Mouse (Mus musculus): ENCODE data around the gene Cstf2t. TPM values are rescaled to one million over a fixed set of nuclear protein-coding genes. Genes with fewer than 3 reads are reported as not detected.

The Cstf2t gene
- 39.4 and 43.5 TPM in 2 replicates for polyA plus RNA-seq (2015; fragmentation: Nextera tagmentation; extraction: Ambion mirVana)

- WGBS: 3% methylated on average over 56 of the region's 56 CpGs
Observed at GRCm38 (mm10) chr19:31082662-31083429, at the start of gene Cstf2t. TSS of gene Cstf2t (plus strand) at chr19:31082837.

DNA sequence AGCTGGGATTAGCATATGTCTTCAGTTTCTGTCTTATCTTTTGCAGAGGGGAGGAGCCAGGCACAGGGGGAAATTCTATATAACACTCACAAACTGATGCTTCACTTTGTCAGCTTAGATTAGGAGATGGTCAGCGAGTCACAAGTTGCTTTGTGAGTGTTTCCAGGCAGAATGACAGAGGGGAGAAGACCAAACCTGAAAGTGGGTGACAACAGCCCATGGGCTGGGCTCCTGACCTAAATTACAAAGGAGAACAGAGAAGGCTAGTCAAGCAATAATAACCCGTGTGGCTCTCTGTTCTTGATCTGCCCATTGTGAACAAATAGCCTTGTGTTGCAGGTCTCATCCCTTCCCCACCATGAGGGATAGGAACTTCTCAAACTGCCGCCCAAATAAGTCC is 43.7 kb upstream of the Cstf2t start:
- Histone ChIP-seq H3K4me2 (no peak overlapping the region), H3K27ac (no peak overlapping the region), H3K9me3 (no peaks in the 10 kb centered on the region), H3K27me3 (replicated peaks) (no peaks in the 10 kb centered on the region), H3K4me3 (replicated peaks) (no peak overlapping the region), H3K9ac (no peak overlapping the region), H3K4me1 (no peaks in the 10 kb centered on the region), H3K36me3 (no peaks in the 10 kb centered on the region)
- no peak for ATAC-seq (ENCODE audit: insufficient read depth, low FRiP score, low read depth)
- WGBS: 75% methylated on average over 3 of the region's 3 CpGs

More at GRCm38 (mm10) chr19:31082662-31083429, at the start of gene Cstf2t:
- Histone ChIP-seq H3K27me3 (replicated peaks) (no peaks in the 10 kb centered on the region), H3K27ac (peak within 1 kb of the TSS; percentile 75), H3K4me3 (replicated peaks) (peak within 1 kb of the TSS; percentile 67), H3K9ac (peak within 1 kb of the TSS; percentile 65), H3K4me2 (peak within 1 kb of the TSS; percentile 83), H3K4me1 (peaks cover 12% of the 10 kb centered on the region; the same call in 1 of the 2 replicates), H3K9me3 (no peaks in the 10 kb centered on the region), H3K36me3 (peaks cover 16% of the 10 kb centered on the region)
- peak; percentile 100 for ATAC-seq (ENCODE audit: insufficient read depth, low FRiP score, low read depth)

- no peak overlapping the region for H3K9ac ChIP-seq
- no peaks in the 10 kb centered on the region for H3K36me3 ChIP-seq
- H3K4me3 ChIP-seq (replicated peaks): no peak overlapping the region
- H3K4me1 ChIP-seq: no peaks in the 10 kb centered on the region
- no peaks in the 10 kb centered on the region for H3K27me3 ChIP-seq (replicated peaks)
- 78% methylated on average over 2 of the region's 2 CpGs for WGBS
- H3K27ac ChIP-seq: no peak overlapping the region
- no peak for ATAC-seq (ENCODE audit: insufficient read depth, low FRiP score, low read depth)
- no peaks in the 10 kb centered on the region for H3K9me3 ChIP-seq
- H3K4me2 ChIP-seq: no peak overlapping the region
Observed at GRCm38 (mm10) chr19:31040948-31041847, 41.4 kb upstream of the Cstf2t start.

DNA sequence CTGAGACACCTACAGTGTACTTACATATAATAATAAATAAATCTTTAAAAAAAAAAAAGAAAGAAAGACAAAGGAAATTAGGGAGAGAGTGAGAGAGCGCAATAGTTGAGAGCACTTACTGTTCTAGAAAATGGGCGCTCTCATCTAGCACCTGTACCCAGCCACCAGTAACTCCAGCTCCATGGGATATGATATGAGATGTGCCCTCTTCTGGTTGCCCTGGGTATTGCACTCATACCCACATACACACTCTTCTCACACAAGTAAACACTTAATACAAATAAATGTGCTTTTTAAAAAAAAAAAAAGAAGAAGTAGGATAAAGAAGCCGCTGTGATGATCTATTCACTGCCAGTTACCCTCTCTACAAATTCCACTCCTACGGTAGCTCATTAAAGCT is 36.0 kb upstream of the Cstf2t start:
- H3K9ac ChIP-seq: no peak overlapping the region
- H3K9me3 ChIP-seq: no peaks in the 10 kb centered on the region
- no peaks in the 10 kb centered on the region for H3K36me3 ChIP-seq
- WGBS: 92% methylated on average over 4 of the region's 4 CpGs
- no peak overlapping the region for H3K27ac ChIP-seq
- H3K4me3 ChIP-seq (replicated peaks): no peak overlapping the region
- no peaks in the 10 kb centered on the region for H3K27me3 ChIP-seq (replicated peaks)
- no peaks in the 10 kb centered on the region for H3K4me1 ChIP-seq
- H3K4me2 ChIP-seq: no peak overlapping the region
- no peak for ATAC-seq (ENCODE audit: insufficient read depth, low FRiP score, low read depth)

DNA sequence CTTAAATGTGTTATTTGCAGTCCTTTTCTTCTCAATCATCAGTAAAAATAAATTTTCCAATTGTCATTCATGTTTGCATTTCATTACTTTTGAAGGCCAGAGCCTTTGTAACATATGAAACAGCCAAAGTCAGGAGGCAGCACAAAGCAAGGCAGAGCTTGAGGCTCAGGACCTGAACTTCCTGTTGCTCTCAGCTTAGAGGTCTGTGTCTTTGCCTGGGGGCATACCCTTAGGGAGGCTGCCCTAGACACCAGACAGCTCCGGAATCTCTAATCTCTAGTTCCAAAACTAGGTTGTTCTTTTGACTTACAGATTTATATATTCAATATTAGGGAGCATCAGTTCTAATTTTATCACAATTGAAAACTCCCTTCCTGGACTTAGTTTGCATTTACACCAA is 17.9 kb upstream of the Cstf2t start:
- no peak for ATAC-seq (ENCODE audit: insufficient read depth, low FRiP score, low read depth)
- Histone ChIP-seq H3K4me2 (no peak overlapping the region), H3K36me3 (no peaks in the 10 kb centered on the region), H3K27me3 (replicated peaks) (no peaks in the 10 kb centered on the region), H3K9ac (no peak overlapping the region), H3K4me3 (replicated peaks) (no peak overlapping the region), H3K27ac (no peak overlapping the region), H3K9me3 (no peaks in the 10 kb centered on the region), H3K4me1 (no peaks in the 10 kb centered on the region)
- WGBS: 76% methylated on average over 1 of the region's 1 CpGs

DNA sequence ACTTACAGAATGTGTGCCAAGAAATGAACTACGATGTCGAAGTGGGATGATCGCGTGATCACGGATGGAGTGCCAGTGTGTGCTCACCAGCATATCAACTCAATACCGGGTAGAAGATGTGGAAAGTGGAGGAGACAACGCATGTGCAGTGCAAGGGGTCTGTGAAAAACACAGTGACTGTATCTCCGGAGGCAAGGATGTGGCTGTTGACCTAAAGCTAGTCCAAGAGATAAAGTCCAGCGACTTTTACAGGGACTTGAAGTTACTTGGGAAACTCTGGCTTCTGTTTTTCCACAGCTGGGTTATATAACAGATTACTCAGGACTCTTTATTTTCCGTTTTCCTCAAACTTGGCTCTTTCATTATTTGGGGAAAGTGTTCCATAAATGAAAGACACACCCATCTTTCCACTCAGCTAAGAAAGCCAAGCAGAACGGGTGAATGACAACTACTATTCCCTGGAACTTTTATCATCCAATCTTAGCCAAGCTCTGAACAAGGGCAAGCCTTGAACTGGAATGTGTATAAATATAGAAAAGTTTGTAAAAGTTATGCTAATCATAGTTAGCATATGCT is 17.3 kb upstream of the Cstf2t start:
- H3K27me3 ChIP-seq (replicated peaks): no peaks in the 10 kb centered on the region
- 61% methylated on average over 11 of the region's 11 CpGs for WGBS
- no peak overlapping the region for H3K9ac ChIP-seq
- H3K27ac ChIP-seq: no peak overlapping the region
- no peaks in the 10 kb centered on the region for H3K36me3 ChIP-seq
- H3K9me3 ChIP-seq: no peaks in the 10 kb centered on the region
- no peak overlapping the region for H3K4me2 ChIP-seq
- no peak for ATAC-seq (ENCODE audit: insufficient read depth, low FRiP score, low read depth)
- H3K4me1 ChIP-seq: no peaks in the 10 kb centered on the region
- no peak overlapping the region for H3K4me3 ChIP-seq (replicated peaks)

- ATAC-seq (ENCODE audit: insufficient read depth, low FRiP score, low read depth): no peak; the same call in 1 of the 2 replicates
- Histone ChIP-seq H3K4me3 (replicated peaks) (peak overlapping the region; percentile 13; the same call in 1 of the 2 replicates), H3K9me3 (no peaks in the 10 kb centered on the region), H3K4me1 (no peaks in the 10 kb centered on the region), H3K27ac (peak overlapping the region; percentile 45; the same call in 1 of the 2 replicates), H3K9ac (no peak overlapping the region), H3K36me3 (no peaks in the 10 kb centered on the region), H3K27me3 (replicated peaks) (no peaks in the 10 kb centered on the region), H3K4me2 (peak overlapping the region; percentile 33)
- WGBS: 51% methylated on average over 24 of the region's 24 CpGs
Observed at GRCm38 (mm10) chr19:31073959-31074716, 8.5 kb upstream of the Cstf2t start.

DNA sequence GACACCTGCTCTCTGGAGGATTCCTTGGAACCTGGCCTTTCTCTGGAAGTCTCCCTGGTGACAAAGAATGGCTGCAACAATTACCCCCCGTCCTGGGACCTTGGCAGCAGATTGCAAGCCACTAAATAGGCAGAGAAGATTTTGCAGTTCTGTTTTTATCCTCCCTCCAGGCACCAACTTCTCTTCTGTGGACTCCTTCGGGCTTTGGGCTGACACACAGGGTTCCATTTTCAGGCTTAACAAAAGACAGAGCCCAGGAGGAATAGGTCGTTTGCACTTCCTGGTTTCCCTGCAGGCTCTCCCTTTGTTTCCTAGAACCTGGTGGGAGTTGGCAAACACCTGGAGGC is 7.9 kb upstream of the Cstf2t start:
- no peaks in the 10 kb centered on the region for H3K27me3 ChIP-seq (replicated peaks)
- peak overlapping the region; percentile 13; the same call in 1 of the 2 replicates for H3K4me3 ChIP-seq (replicated peaks)
- no peak for ATAC-seq (ENCODE audit: insufficient read depth, low FRiP score, low read depth)
- whole genome bisulfite sequencing: 22% methylated on average over 3 of the region's 3 CpGs
- no peaks in the 10 kb centered on the region for H3K4me1 ChIP-seq
- H3K9ac ChIP-seq: no peak overlapping the region
- H3K36me3 ChIP-seq: no peaks in the 10 kb centered on the region
- no peaks in the 10 kb centered on the region for H3K9me3 ChIP-seq
- peak overlapping the region; percentile 45; the same call in 1 of the 2 replicates for H3K27ac ChIP-seq
- H3K4me2 ChIP-seq: peak overlapping the region; percentile 33

DNA sequence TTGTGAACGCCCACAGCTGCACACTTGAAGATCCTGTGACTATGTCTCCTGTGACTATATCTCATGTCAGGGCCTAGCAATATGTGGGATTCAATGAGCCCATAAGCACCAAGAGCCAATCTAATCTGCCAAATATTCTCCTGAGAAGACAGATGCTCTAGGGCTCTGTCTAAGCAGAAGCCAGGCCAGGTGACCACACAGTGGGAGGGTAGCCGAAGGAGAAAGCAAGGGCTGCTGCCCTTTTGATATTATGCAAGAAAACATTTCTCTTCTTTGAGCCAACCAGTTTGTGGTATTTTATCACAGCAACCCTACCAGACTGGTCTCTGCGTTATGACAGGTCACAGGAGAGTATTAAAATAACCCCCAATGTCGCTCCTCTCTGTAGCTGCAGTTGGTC is 6.5 kb upstream of the Cstf2t start:
- Histone ChIP-seq H3K27ac (no peak overlapping the region), H3K36me3 (no peaks in the 10 kb centered on the region), H3K4me3 (replicated peaks) (no peak overlapping the region), H3K9ac (no peak overlapping the region), H3K4me2 (no peak overlapping the region), H3K9me3 (no peaks in the 10 kb centered on the region), H3K4me1 (no peaks in the 10 kb centered on the region), H3K27me3 (replicated peaks) (no peaks in the 10 kb centered on the region)
- 85% methylated on average over 4 of the region's 4 CpGs for WGBS
- ATAC-seq (ENCODE audit: insufficient read depth, low FRiP score, low read depth): no peak

DNA sequence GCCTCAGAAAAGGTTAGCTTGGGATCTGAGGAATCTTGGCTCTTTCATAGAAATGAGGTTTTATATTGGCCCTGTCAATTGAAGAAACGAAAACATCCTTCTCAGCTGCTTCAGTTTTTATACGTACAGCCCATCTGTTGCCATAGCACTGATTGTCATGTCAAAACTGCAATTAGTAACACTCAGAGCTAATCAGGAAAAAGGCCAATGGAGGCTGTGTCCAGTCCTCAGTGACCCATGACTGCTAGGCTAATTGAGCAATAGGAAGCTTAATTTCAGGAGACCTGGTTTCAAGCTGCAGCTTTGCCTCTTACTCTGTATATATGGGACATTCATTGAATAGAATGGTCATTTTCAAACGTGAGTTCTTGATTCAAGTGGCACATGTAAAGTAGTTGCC is 4.4 kb upstream of the Cstf2t start:
- no peaks in the 10 kb centered on the region for H3K36me3 ChIP-seq
- no peaks in the 10 kb centered on the region for H3K27me3 ChIP-seq (replicated peaks)
- 74% methylated on average over 3 of the region's 3 CpGs for WGBS
- no peak overlapping the region for H3K4me2 ChIP-seq
- ATAC-seq (ENCODE audit: insufficient read depth, low FRiP score, low read depth): no peak
- no peaks in the 10 kb centered on the region for H3K9me3 ChIP-seq
- H3K4me1 ChIP-seq: no peaks in the 10 kb centered on the region
- no peak overlapping the region for H3K4me3 ChIP-seq (replicated peaks)
- H3K27ac ChIP-seq: no peak overlapping the region
- H3K9ac ChIP-seq: no peak overlapping the region

GRCm38 (mm10) chr19:31082226-31082625 is 411 bp upstream of the Cstf2t start:
- H3K9ac ChIP-seq: no peak overlapping the region
- ATAC-seq (ENCODE audit: insufficient read depth, low FRiP score, low read depth): no peak

More at GRCm38 (mm10) chr19:31082226-31082625, 411 bp upstream of the Cstf2t start:
- Histone ChIP-seq H3K27ac (peak overlapping the region; percentile 48; the same call in 1 of the 2 replicates), H3K9me3 (no peaks in the 10 kb centered on the region), H3K4me3 (replicated peaks) (peak overlapping the region; percentile 67), H3K27me3 (replicated peaks) (no peaks in the 10 kb centered on the region), H3K36me3 (peaks cover 16% of the 10 kb centered on the region), H3K4me1 (peaks cover 12% of the 10 kb centered on the region; the same call in 1 of the 2 replicates), H3K4me2 (peak overlapping the region; percentile 60)
- WGBS: 17% methylated on average over 7 of the region's 7 CpGs
